In the genomic region with DNA sequence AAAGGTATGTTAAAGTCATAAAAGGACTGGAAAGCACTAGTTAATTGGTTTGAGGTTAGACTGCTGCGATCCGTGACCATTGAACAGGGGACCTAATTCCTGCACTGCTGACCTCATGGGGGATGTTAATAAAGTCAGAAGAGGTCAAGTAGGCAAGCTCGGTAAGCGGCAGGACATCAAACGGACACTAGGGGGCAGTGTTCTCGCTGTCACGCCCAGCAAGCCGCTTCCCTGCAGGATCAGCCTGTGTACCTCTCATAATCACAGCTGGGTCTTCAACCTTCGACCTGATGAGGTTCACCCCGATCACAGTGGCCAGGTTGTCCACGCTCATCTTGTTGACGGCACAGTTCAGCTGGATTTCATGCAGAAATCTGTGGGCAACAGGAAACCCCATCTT, we compare ENCODE assay signal across 8 mouse cellular contexts. TPM values are rescaled to one million over a fixed set of nuclear protein-coding genes. Genes with fewer than 3 reads are reported as not detected.
A peak's percentile ranks its signal among the peaks of the same experiment; 100 is the strongest.
DNase-seq lines count a peak whose midpoint lies in the region; ATAC-seq lines count a peak whose summit lies in the region.

No protein-coding gene starts in this region.

- 0 out of 2 replicates have a peak overlapping the region, but pooled peaks have one; percentile 46 for H3K9ac ChIP-seq in embryonic facial prominence, embryonic 13.5 days
- H3K9ac ChIP-seq in kidney, embryonic 14.5 days (ENCODE audit: low read depth, low read length) = no peak overlapping the region
- no peak overlapping the region for H3K9ac ChIP-seq in liver, embryonic 13.5 days
- no peak overlapping the region for H3K9ac ChIP-seq in neural tube, embryonic 12.5 days

- peaks cover 9% of the 10 kb centered on the region; the same call in 1 of the 2 replicates for H3K4me1 ChIP-seq in embryonic facial prominence, embryonic 13.5 days
- H3K4me1 ChIP-seq in heart, embryonic 10.5 days = peaks cover 5% of the 10 kb centered on the region
- peaks cover 6% of the 10 kb centered on the region; the same call in 1 of the 2 replicates for H3K4me1 ChIP-seq in kidney, embryonic 14.5 days (ENCODE audit: control insufficient read depth, insufficient read depth, low read length)
- no peaks in the 10 kb centered on the region for H3K4me1 ChIP-seq in liver, embryonic 13.5 days (replicated peaks)
- H3K4me1 ChIP-seq in neural tube, embryonic 12.5 days = no peaks in the 10 kb centered on the region; the same call in 1 of the 2 replicates

- no peaks in the 10 kb centered on the region for H3K9me3 ChIP-seq in embryonic facial prominence, embryonic 13.5 days
- H3K9me3 ChIP-seq in heart, embryonic 10.5 days = no peaks in the 10 kb centered on the region
- no peaks in the 10 kb centered on the region for H3K9me3 ChIP-seq in kidney, embryonic 14.5 days (ENCODE audit: control insufficient read depth, low read length)
- H3K9me3 ChIP-seq in liver, embryonic 13.5 days (replicated peaks) = no peaks in the 10 kb centered on the region
- no peaks in the 10 kb centered on the region for H3K9me3 ChIP-seq in neural tube, embryonic 12.5 days

- H3K36me3 ChIP-seq in embryonic facial prominence, embryonic 13.5 days = no peaks in the 10 kb centered on the region
- H3K36me3 ChIP-seq in heart, embryonic 10.5 days = no peaks in the 10 kb centered on the region
- no peaks in the 10 kb centered on the region for H3K36me3 ChIP-seq in kidney, embryonic 14.5 days (ENCODE audit: control insufficient read depth, insufficient read depth, low read length)
- H3K36me3 ChIP-seq in liver, embryonic 13.5 days = no peaks in the 10 kb centered on the region
- no peaks in the 10 kb centered on the region for H3K36me3 ChIP-seq in neural tube, embryonic 12.5 days

- no peak overlapping the region; the same call in 1 of the 2 replicates for H3K4me3 ChIP-seq in embryonic facial prominence, embryonic 13.5 days
- H3K4me3 ChIP-seq in heart, embryonic 10.5 days = peak overlapping the region; percentile 38
- 0 out of 2 replicates have a peak overlapping the region, but pooled peaks have one; percentile 6 for H3K4me3 ChIP-seq in kidney, embryonic 14.5 days (ENCODE audit: low read length)
- no peak overlapping the region for H3K4me3 ChIP-seq in liver, embryonic 13.5 days (replicated peaks)
- H3K4me3 ChIP-seq in neural tube, embryonic 12.5 days = no peak overlapping the region

- H3K4me2 ChIP-seq in embryonic facial prominence, embryonic 13.5 days = peak overlapping the region; percentile 46
- peak overlapping the region; percentile 24; the same call in 1 of the 2 replicates for H3K4me2 ChIP-seq in kidney, embryonic 14.5 days (replicated peaks; ENCODE audit: low read depth, low read length)
- H3K4me2 ChIP-seq in liver, embryonic 13.5 days = no peak overlapping the region
- peak overlapping the region; percentile 42 for H3K4me2 ChIP-seq in neural tube, embryonic 12.5 days (replicated peaks)

- H3K27me3 ChIP-seq in embryonic facial prominence, embryonic 13.5 days = no peaks in the 10 kb centered on the region
- H3K27me3 ChIP-seq in heart, embryonic 10.5 days (ENCODE audit: insufficient read depth, poor library complexity, severe bottlenecking) = no peaks in the 10 kb centered on the region
- H3K27me3 ChIP-seq in kidney, embryonic 14.5 days (ENCODE audit: control insufficient read depth, insufficient read depth, low read length) = no peaks in the 10 kb centered on the region
- H3K27me3 ChIP-seq in liver, embryonic 13.5 days = no peaks in the 10 kb centered on the region
- no peaks in the 10 kb centered on the region for H3K27me3 ChIP-seq in neural tube, embryonic 12.5 days (replicated peaks)

- peak; percentile 78 to 81 for DNase-seq in B cell, adult 2 months
- peak; percentile 66 for DNase-seq in adrenal gland, postnatal 25 days
- peak; percentile 89 for DNase-seq in heart, embryonic 10.5 days (ENCODE audit: low spot score)
- DNase-seq in liver, embryonic 13.5 days = peak; percentile 45
- peak; percentile 81 for DNase-seq in testis, postnatal 10 days (ENCODE audit: low spot score)

- H3K27ac ChIP-seq in embryonic facial prominence, embryonic 13.5 days = no peak overlapping the region
- H3K27ac ChIP-seq in heart, embryonic 10.5 days = no peak overlapping the region
- no peak overlapping the region for H3K27ac ChIP-seq in kidney, embryonic 14.5 days (ENCODE audit: low read depth, low read length)
- H3K27ac ChIP-seq in liver, embryonic 13.5 days = no peak overlapping the region
- no peak overlapping the region for H3K27ac ChIP-seq in neural tube, embryonic 12.5 days

- WGBS in embryonic facial prominence, embryonic 13.5 days = 8% methylated on average over 12 of the region's 12 CpGs
- WGBS in heart, embryonic 10.5 days = 16% methylated on average over 12 of the region's 12 CpGs
- WGBS in kidney, embryonic 14.5 days = 7% methylated on average over 12 of the region's 12 CpGs
- 27% methylated on average over 12 of the region's 12 CpGs for WGBS in liver, embryonic 13.5 days (ENCODE audit: insufficient replicate concordance)
- WGBS in neural tube, embryonic 12.5 days = 8% methylated on average over 12 of the region's 12 CpGs

- no peak for ATAC-seq in embryonic facial prominence, embryonic 13.5 days (ENCODE audit: insufficient number of reproducible peaks, insufficient read depth, low FRiP score, low TSS enrichment, low read depth)
- 0 out of 2 replicates have a peak, but pooled peaks have one; percentile 35 for ATAC-seq in kidney, embryonic 14.5 days (ENCODE audit: low FRiP score, low TSS enrichment)
- no peak for ATAC-seq in liver, embryonic 13.5 days (ENCODE audit: low read depth)
- peak; percentile 17; the same call in 1 of the 2 replicates for ATAC-seq in neural tube, embryonic 12.5 days (ENCODE audit: low FRiP score, low read depth)

RNA-seq across cellular contexts. Expression of gene Bmp10, which starts 37.4 kb away (rescaled TPM):
- total RNA-seq in adrenal gland, postnatal 25 days (2021) = not detected in 2 replicates
- polyA plus RNA-seq in embryonic facial prominence, embryonic 13.5 days (2015; fragmentation: Nextera tagmentation; extraction: Ambion mirVana) = not detected in 2 replicates
- 4.5 and 6.2 TPM in 2 replicates for polyA plus RNA-seq in heart, embryonic 10.5 days (2016; fragmentation: Nextera tagmentation; extraction: Ambion mirVana)
- not detected in 2 replicates for polyA plus RNA-seq in kidney, embryonic 14.5 days (2014; fragmentation: Nextera tagmentation; extraction: Ambion mirVana)
- 0.12 and 0.15 TPM in 2 replicates for polyA plus RNA-seq in liver, embryonic 13.5 days (2015; fragmentation: Nextera tagmentation; extraction: Ambion mirVana)
- polyA plus RNA-seq in neural tube, embryonic 12.5 days (2016; fragmentation: Nextera tagmentation; extraction: Ambion mirVana) = not detected in 2 replicates

Comparison
In these comparisons a context has a peak if more than half of its experiments do, and no peak if none do; other contexts are left out.
1. ATAC-seq: peak in kidney, embryonic 14.5 days (single experiment) and neural tube, embryonic 12.5 days (single experiment); none in embryonic facial prominence, embryonic 13.5 days (single experiment) and liver, embryonic 13.5 days (single experiment).
2. H3K4me3 ChIP-seq: peak in heart, embryonic 10.5 days (single experiment) and kidney, embryonic 14.5 days (single experiment); none in embryonic facial prominence, embryonic 13.5 days (single experiment), liver, embryonic 13.5 days (single experiment) and neural tube, embryonic 12.5 days (single experiment).
3. Peak in every context shown above with its lines, with median percentiles within 50 percentile points of each other: DNase-seq.